Mouse (Mus musculus) E14TG2a.4 (cell line): ENCODE measurements around the gene 4930524B15Rik.

Experiments
- CTCF ChIP-seq: conservative IDR thresholded peaks from 2 replicates; pipeline ENCODE4 v1.5.1; 2014; ENCODE audit warnings: low read length
- NANOG ChIP-seq: IDR thresholded peaks from 2 replicates; pipeline ENCODE4 v1.6.1; 2014; ENCODE audit warnings: borderline replicate concordance, low read length, mixed read lengths
- POU5F1 ChIP-seq: IDR thresholded peaks from 2 replicates; pipeline ENCODE4 v1.6.1; 2014; ENCODE audit warnings: low read length, borderline replicate concordance

- TF ChIP-seq CTCF (no peak), NANOG (no peak), POU5F1 (no peak)
Measured at GRCm38 (mm10) chr11:31965256-31966134, at the start of gene 4930524B15Rik.
